Mouse (Mus musculus): ENCODE results near the gene Gm43720. TPM values are rescaled to one million over a fixed set of nuclear protein-coding genes. Genes with fewer than 3 reads are reported as not detected.

Gm43720 gene
- polyA plus RNA-seq (2015; fragmentation: Illumina TruSeq; extraction: RNeasy Lipid Tissue Mini Kit (QIAGEN cat#74804); ENCODE audit: insufficient read depth, low read depth, low replicate concordance), result 0.22 TPM

GRCm38 (mm10) chr5:138279585-138280424, at the start of gene Gm43720, which contains the start of the genes Gpc2 and Stag3:
Gene Gm43720 (minus strand): TSS chr5:138279958.
Gene Gpc2 (minus strand): TSS chr5:138280005.
Gene Stag3 (plus strand): TSS chr5:138280240.

GRCm38 (mm10) chr5:138272409-138272923, 7.3 kb downstream of the Gm43720 start, which contains the start of gene Gal3st4:
Gene Gal3st4 (minus strand): TSS chr5:138272840.

GRCm38 (mm10) chr5:138263260-138264206, 16.2 kb downstream of the Gm43720 start, which contains the start of gene BC037034:
Gene BC037034 (minus strand): TSS chr5:138264033.

GRCm38 (mm10) chr5:138255353-138256093, 24.2 kb downstream of the Gm43720 start, which contains the start of gene Lamtor4:
Gene Lamtor4 (plus strand): TSS chr5:138255482.

GRCm38 (mm10) chr5:138225700-138226099, 54.1 kb downstream of the Gm43720 start, which contains the start of gene Nxpe5:
Gene Nxpe5 (plus strand): TSS chr5:138225898.

Other genes starting within 250 kb of the Gm43720 start
- not detected for gene Smok3c, start 226.8 kb downstream of the Gm43720 start, polyA plus RNA-seq (2015; fragmentation: Illumina TruSeq; extraction: RNeasy Lipid Tissue Mini Kit (QIAGEN cat#74804); ENCODE audit: insufficient read depth, low read depth, low replicate concordance)
- gene Zkscan1, start 194.9 kb downstream of the Gm43720 start, polyA plus RNA-seq (2015; fragmentation: Illumina TruSeq; extraction: RNeasy Lipid Tissue Mini Kit (QIAGEN cat#74804); ENCODE audit: insufficient read depth, low read depth, low replicate concordance), result 2.7 TPM
- gene Zscan21, start 163.1 kb downstream of the Gm43720 start, polyA plus RNA-seq (2015; fragmentation: Illumina TruSeq; extraction: RNeasy Lipid Tissue Mini Kit (QIAGEN cat#74804); ENCODE audit: insufficient read depth, low read depth, low replicate concordance), result 4.1 TPM
- 1.2 TPM for gene Zfp113, start 124.2 kb downstream of the Gm43720 start, polyA plus RNA-seq (2015; fragmentation: Illumina TruSeq; extraction: RNeasy Lipid Tissue Mini Kit (QIAGEN cat#74804); ENCODE audit: insufficient read depth, low read depth, low replicate concordance)
- gene Cops6, start 118.9 kb downstream of the Gm43720 start, polyA plus RNA-seq (2015; fragmentation: Illumina TruSeq; extraction: RNeasy Lipid Tissue Mini Kit (QIAGEN cat#74804); ENCODE audit: insufficient read depth, low read depth, low replicate concordance), result 25.2 TPM
- gene Ap4m1, start 108.0 kb downstream of the Gm43720 start, polyA plus RNA-seq (2015; fragmentation: Illumina TruSeq; extraction: RNeasy Lipid Tissue Mini Kit (QIAGEN cat#74804); ENCODE audit: insufficient read depth, low read depth, low replicate concordance), result 14.3 TPM
- gene Mcm7, start 107.5 kb downstream of the Gm43720 start, polyA plus RNA-seq (2015; fragmentation: Illumina TruSeq; extraction: RNeasy Lipid Tissue Mini Kit (QIAGEN cat#74804); ENCODE audit: insufficient read depth, low read depth, low replicate concordance), result 9.3 TPM
- 7.8 TPM for gene Taf6, start 92.5 kb downstream of the Gm43720 start, polyA plus RNA-seq (2015; fragmentation: Illumina TruSeq; extraction: RNeasy Lipid Tissue Mini Kit (QIAGEN cat#74804); ENCODE audit: insufficient read depth, low read depth, low replicate concordance)
- 5.6 TPM for gene Cnpy4, start 92.5 kb downstream of the Gm43720 start, polyA plus RNA-seq (2015; fragmentation: Illumina TruSeq; extraction: RNeasy Lipid Tissue Mini Kit (QIAGEN cat#74804); ENCODE audit: insufficient read depth, low read depth, low replicate concordance)
- not detected for gene Mblac1, start 85.6 kb downstream of the Gm43720 start, polyA plus RNA-seq (2015; fragmentation: Illumina TruSeq; extraction: RNeasy Lipid Tissue Mini Kit (QIAGEN cat#74804); ENCODE audit: insufficient read depth, low read depth, low replicate concordance)
- 0.44 TPM for gene Nxpe5, start 54.1 kb downstream of the Gm43720 start, polyA plus RNA-seq (2015; fragmentation: Illumina TruSeq; extraction: RNeasy Lipid Tissue Mini Kit (QIAGEN cat#74804); ENCODE audit: insufficient read depth, low read depth, low replicate concordance)
- 18.8 TPM for gene Lamtor4, start 24.5 kb downstream of the Gm43720 start, polyA plus RNA-seq (2015; fragmentation: Illumina TruSeq; extraction: RNeasy Lipid Tissue Mini Kit (QIAGEN cat#74804); ENCODE audit: insufficient read depth, low read depth, low replicate concordance)
- gene BC037034, start 15.9 kb downstream of the Gm43720 start, polyA plus RNA-seq (2015; fragmentation: Illumina TruSeq; extraction: RNeasy Lipid Tissue Mini Kit (QIAGEN cat#74804); ENCODE audit: insufficient read depth, low read depth, low replicate concordance), result 24.9 TPM
- gene Gal3st4, start 7.1 kb downstream of the Gm43720 start, polyA plus RNA-seq (2015; fragmentation: Illumina TruSeq; extraction: RNeasy Lipid Tissue Mini Kit (QIAGEN cat#74804); ENCODE audit: insufficient read depth, low read depth, low replicate concordance), result not detected
- 0.41 TPM for gene Gpc2, start within 50 bp of the Gm43720 start, polyA plus RNA-seq (2015; fragmentation: Illumina TruSeq; extraction: RNeasy Lipid Tissue Mini Kit (QIAGEN cat#74804); ENCODE audit: insufficient read depth, low read depth, low replicate concordance)
- gene Stag3, start 282 bp upstream of the Gm43720 start, polyA plus RNA-seq (2015; fragmentation: Illumina TruSeq; extraction: RNeasy Lipid Tissue Mini Kit (QIAGEN cat#74804); ENCODE audit: insufficient read depth, low read depth, low replicate concordance), result not detected
- gene Pvrig, start 62.0 kb upstream of the Gm43720 start, polyA plus RNA-seq (2015; fragmentation: Illumina TruSeq; extraction: RNeasy Lipid Tissue Mini Kit (QIAGEN cat#74804); ENCODE audit: insufficient read depth, low read depth, low replicate concordance), result not detected
- gene Zfp157, start 161.5 kb upstream of the Gm43720 start, polyA plus RNA-seq (2015; fragmentation: Illumina TruSeq; extraction: RNeasy Lipid Tissue Mini Kit (QIAGEN cat#74804); ENCODE audit: insufficient read depth, low read depth, low replicate concordance), result 1.5 TPM

All from pancreas, adult 10 weeks (tissue).